Mouse (Mus musculus): ENCODE results near the gene Car5a. TPM values are rescaled to one million over a fixed set of nuclear protein-coding genes. Genes with fewer than 3 reads are reported as not detected.
A peak's percentile ranks its signal among the peaks of the same experiment; 100 is the strongest.

Car5a gene
- polyA plus RNA-seq, 1 experiment from 2014 or later = 0.12 TPM

GRCm38 (mm10) chr8:121924681-121925080 lies 20.0 kb downstream of the Car5a start:
- Histone ChIP-seq H3K4me3 (no peak overlapping the region), H3K4me1 (replicated peaks) (peaks cover 27% of the 10 kb centered on the region), H3K9me3 (no peaks in the 10 kb centered on the region), H3K36me3 (no peaks in the 10 kb centered on the region), H3K27me3 (ENCODE audit: insufficient read depth, poor library complexity, severe bottlenecking) (no peaks in the 10 kb centered on the region), H3K27ac (no peak overlapping the region)
- WGBS = 89% methylated on average over 5 of the region's 5 CpGs
- no peak for DNase-seq (ENCODE audit: low spot score)

DNA sequence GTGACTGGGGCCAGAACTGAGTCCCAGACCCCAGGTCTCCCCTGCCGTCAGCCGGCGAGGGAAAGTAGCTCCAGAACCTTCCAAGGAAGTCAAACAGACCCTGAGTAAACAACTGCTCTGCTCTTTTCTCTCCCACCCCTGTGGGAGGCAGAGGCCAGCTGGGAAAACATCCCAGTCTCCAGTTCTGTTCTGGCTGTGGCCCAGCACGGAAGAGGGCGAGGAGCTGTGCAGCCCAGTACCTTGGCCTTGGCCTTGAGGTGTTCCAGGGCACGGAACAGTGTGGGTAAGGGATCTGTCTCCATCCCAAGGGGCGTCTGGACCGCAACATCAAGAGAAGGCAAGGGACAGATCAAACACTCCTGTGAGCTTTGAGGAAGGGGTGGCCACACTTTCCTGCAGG lies 22.6 kb downstream of the Car5a start:
- H3K4me1 ChIP-seq (replicated peaks) = peaks cover 43% of the 10 kb centered on the region
- 70% methylated on average over 8 of the region's 8 CpGs for WGBS
- H3K9me3 ChIP-seq = no peaks in the 10 kb centered on the region
- peak overlapping the region; percentile 24 for H3K27ac ChIP-seq
- no peaks in the 10 kb centered on the region for H3K27me3 ChIP-seq (ENCODE audit: insufficient read depth, poor library complexity, severe bottlenecking)
- H3K36me3 ChIP-seq = no peaks in the 10 kb centered on the region
- DNase-seq (ENCODE audit: low spot score) = no peak
- H3K4me3 ChIP-seq = no peak overlapping the region

- H3K4me3 ChIP-seq = no peak overlapping the region
- 71% methylated on average over 8 of the region's 8 CpGs for whole genome bisulfite sequencing
- no peaks in the 10 kb centered on the region for H3K27me3 ChIP-seq (ENCODE audit: insufficient read depth, poor library complexity, severe bottlenecking)
- H3K36me3 ChIP-seq = no peaks in the 10 kb centered on the region
- DNase-seq (ENCODE audit: low spot score) = no peak
- H3K4me1 ChIP-seq (replicated peaks) = peaks cover 43% of the 10 kb centered on the region
- peak overlapping the region; percentile 24 for H3K27ac ChIP-seq
- H3K9me3 ChIP-seq = no peaks in the 10 kb centered on the region
These were observed 23.1 kb downstream of the Car5a start for GRCm38 (mm10) chr8:121921582-121921981.

DNA sequence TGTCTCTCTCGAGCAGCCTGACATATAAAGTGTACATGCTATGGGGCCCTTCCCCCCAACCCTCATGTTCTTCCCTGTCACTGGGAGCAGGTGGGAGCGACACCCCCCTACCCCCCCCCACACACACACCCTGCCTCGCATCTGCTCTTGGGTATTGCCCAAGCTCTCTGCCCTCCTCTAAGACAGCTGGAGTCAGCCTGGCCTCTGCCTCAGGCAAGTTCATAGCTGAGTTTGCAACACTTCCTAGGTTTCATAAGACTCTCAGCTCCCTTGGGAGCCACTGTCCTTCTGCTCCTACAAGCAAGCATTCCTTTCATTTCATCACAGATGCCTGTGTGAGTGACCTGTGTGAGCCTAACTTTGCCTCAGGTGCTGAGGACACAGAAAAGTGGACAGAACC lies 25.0 kb downstream of the Car5a start:
- Histone ChIP-seq H3K36me3 (no peaks in the 10 kb centered on the region), H3K4me1 (replicated peaks) (peaks cover 47% of the 10 kb centered on the region), H3K4me3 (no peak overlapping the region), H3K27me3 (ENCODE audit: insufficient read depth, poor library complexity, severe bottlenecking) (peaks cover 3% of the 10 kb centered on the region; the same call in 1 of the 2 replicates), H3K27ac (0 out of 2 replicates have a peak overlapping the region, but pooled peaks have one; percentile 23), H3K9me3 (no peaks in the 10 kb centered on the region)
- WGBS = 45% methylated on average over 3 of the region's 3 CpGs
- DNase-seq (ENCODE audit: low spot score) = peak; percentile 39

- Histone ChIP-seq H3K4me3 (no peak overlapping the region), H3K9me3 (no peaks in the 10 kb centered on the region), H3K4me1 (replicated peaks) (peaks cover 53% of the 10 kb centered on the region), H3K36me3 (no peaks in the 10 kb centered on the region), H3K27me3 (ENCODE audit: insufficient read depth, poor library complexity, severe bottlenecking) (peaks cover 3% of the 10 kb centered on the region; the same call in 1 of the 2 replicates), H3K27ac (peak overlapping the region; percentile 41; the same call in 1 of the 2 replicates)
- 79% methylated on average over 4 of the region's 4 CpGs for whole genome bisulfite sequencing
- no peak for DNase-seq (ENCODE audit: low spot score)
These were observed 25.5 kb downstream of the Car5a start for GRCm38 (mm10) chr8:121919158-121919557.

GRCm38 (mm10) chr8:121913378-121913777 lies 31.3 kb downstream of the Car5a start:
- H3K27ac ChIP-seq = no peak overlapping the region
- peaks cover 35% of the 10 kb centered on the region for H3K4me1 ChIP-seq (replicated peaks)
- H3K27me3 ChIP-seq (ENCODE audit: insufficient read depth, poor library complexity, severe bottlenecking) = peaks cover 22% of the 10 kb centered on the region
- 86% methylated on average over 8 of the region's 8 CpGs for WGBS
- H3K4me3 ChIP-seq = no peak overlapping the region
- H3K36me3 ChIP-seq = no peaks in the 10 kb centered on the region
- H3K9me3 ChIP-seq = no peaks in the 10 kb centered on the region
- DNase-seq (ENCODE audit: low spot score) = no peak

DNA sequence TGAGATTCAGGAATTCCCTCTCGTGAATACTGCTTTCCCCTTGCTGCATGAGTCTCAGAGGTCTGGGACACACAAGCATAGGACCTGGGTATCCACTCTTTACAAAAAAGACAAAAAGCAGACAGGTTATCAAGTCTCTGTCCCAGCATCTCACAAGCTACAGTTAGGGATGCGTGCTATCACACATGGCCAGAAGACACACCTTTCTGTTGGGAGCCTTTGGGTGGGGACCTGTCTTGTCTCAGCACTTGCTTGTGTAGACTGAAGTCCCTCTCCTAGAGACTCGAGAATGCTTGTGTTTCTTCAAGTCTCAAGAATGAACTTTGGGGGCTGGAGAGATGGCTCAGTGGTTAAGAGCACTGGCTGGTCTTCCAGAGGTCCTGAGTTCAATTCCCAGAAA lies 31.9 kb downstream of the Car5a start:
- no peak overlapping the region for H3K27ac ChIP-seq
- 78% methylated on average over 3 of the region's 3 CpGs for WGBS
- DNase-seq (ENCODE audit: low spot score) = no peak
- H3K27me3 ChIP-seq (ENCODE audit: insufficient read depth, poor library complexity, severe bottlenecking) = peaks cover 26% of the 10 kb centered on the region
- no peaks in the 10 kb centered on the region for H3K9me3 ChIP-seq
- no peaks in the 10 kb centered on the region for H3K36me3 ChIP-seq
- peaks cover 38% of the 10 kb centered on the region for H3K4me1 ChIP-seq (replicated peaks)
- H3K4me3 ChIP-seq = no peak overlapping the region

DNA sequence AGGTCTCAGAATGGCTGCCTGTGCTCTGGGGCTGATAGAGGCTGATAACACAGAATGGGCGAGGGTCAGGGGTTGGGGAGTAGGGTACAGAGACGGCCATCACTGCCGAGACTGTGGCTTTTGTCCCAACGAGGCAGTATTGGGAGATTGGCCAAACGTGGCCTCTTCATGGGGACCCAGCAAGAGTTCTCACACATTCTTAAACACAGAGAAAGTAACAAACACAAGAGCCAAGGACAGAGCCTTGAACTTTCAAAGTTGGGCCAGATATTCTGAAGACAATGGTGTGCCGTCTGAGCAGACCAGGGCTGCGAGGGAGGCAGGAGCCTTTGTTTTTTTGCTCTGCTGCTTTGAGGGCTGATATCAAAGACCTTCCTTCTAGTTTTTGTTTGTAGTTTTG lies 32.7 kb downstream of the Car5a start:
- peaks cover 26% of the 10 kb centered on the region for H3K27me3 ChIP-seq (ENCODE audit: insufficient read depth, poor library complexity, severe bottlenecking)
- H3K9me3 ChIP-seq = no peaks in the 10 kb centered on the region
- 71% methylated on average over 7 of the region's 7 CpGs for WGBS
- H3K4me3 ChIP-seq = no peak overlapping the region
- no peaks in the 10 kb centered on the region for H3K36me3 ChIP-seq
- no peak for DNase-seq (ENCODE audit: low spot score)
- H3K27ac ChIP-seq = peak overlapping the region; percentile 40; the same call in 1 of the 2 replicates
- peaks cover 40% of the 10 kb centered on the region for H3K4me1 ChIP-seq (replicated peaks)

GRCm38 (mm10) chr8:121911400-121911799 lies 33.3 kb downstream of the Car5a start:
- no peak for DNase-seq (ENCODE audit: low spot score)
- Histone ChIP-seq H3K27ac (0 out of 2 replicates have a peak overlapping the region, but pooled peaks have one; percentile 40), H3K27me3 (ENCODE audit: insufficient read depth, poor library complexity, severe bottlenecking) (peaks cover 26% of the 10 kb centered on the region), H3K4me1 (replicated peaks) (peaks cover 45% of the 10 kb centered on the region), H3K4me3 (no peak overlapping the region), H3K9me3 (no peaks in the 10 kb centered on the region), H3K36me3 (no peaks in the 10 kb centered on the region)
- WGBS = 91% methylated on average over 6 of the region's 6 CpGs

DNA sequence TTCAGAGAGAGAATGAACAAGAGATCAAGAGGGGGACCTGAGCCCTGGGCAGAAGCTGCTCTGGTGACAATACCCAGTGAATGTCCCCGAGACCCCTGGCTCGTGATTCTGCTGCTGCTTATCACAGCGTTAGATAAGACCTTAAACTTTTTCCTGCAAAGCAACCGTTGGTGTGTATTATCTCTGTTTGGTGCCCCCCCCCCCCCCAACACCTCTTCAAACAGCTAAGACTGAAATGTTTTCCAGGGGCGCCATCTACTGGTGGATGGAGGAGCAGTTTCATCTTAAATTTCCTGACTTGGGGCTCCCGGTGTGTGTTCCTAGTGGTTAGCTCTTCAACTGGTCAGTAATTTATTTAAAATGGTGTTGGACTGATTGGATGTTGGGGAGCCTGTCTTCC lies 35.0 kb downstream of the Car5a start:
- Histone ChIP-seq H3K9me3 (no peaks in the 10 kb centered on the region), H3K36me3 (no peaks in the 10 kb centered on the region), H3K27me3 (ENCODE audit: insufficient read depth, poor library complexity, severe bottlenecking) (peaks cover 29% of the 10 kb centered on the region), H3K4me1 (replicated peaks) (peaks cover 58% of the 10 kb centered on the region), H3K4me3 (no peak overlapping the region), H3K27ac (no peak overlapping the region)
- WGBS = 10% methylated on average over 6 of the region's 6 CpGs
- peak; percentile 66 for DNase-seq (ENCODE audit: low spot score)

- H3K27ac ChIP-seq = no peak overlapping the region
- H3K4me1 ChIP-seq (replicated peaks) = peaks cover 58% of the 10 kb centered on the region
- H3K27me3 ChIP-seq (ENCODE audit: insufficient read depth, poor library complexity, severe bottlenecking) = peaks cover 29% of the 10 kb centered on the region
- DNase-seq (ENCODE audit: low spot score) = no peak
- WGBS = 68% methylated on average over 8 of the region's 8 CpGs
- H3K36me3 ChIP-seq = no peaks in the 10 kb centered on the region
- H3K4me3 ChIP-seq = no peak overlapping the region
- H3K9me3 ChIP-seq = no peaks in the 10 kb centered on the region
These were observed 35.6 kb downstream of the Car5a start for GRCm38 (mm10) chr8:121909148-121909541.

GRCm38 (mm10) chr8:121908378-121909147 lies 36.1 kb downstream of the Car5a start:
- Histone ChIP-seq H3K4me1 (replicated peaks) (peaks cover 58% of the 10 kb centered on the region), H3K27me3 (ENCODE audit: insufficient read depth, poor library complexity, severe bottlenecking) (peaks cover 29% of the 10 kb centered on the region), H3K9me3 (no peaks in the 10 kb centered on the region), H3K4me3 (peak overlapping the region; percentile 75), H3K27ac (no peak overlapping the region), H3K36me3 (no peaks in the 10 kb centered on the region)
- no peak for DNase-seq (ENCODE audit: low spot score)
- 63% methylated on average over 8 of the region's 8 CpGs for WGBS

DNA sequence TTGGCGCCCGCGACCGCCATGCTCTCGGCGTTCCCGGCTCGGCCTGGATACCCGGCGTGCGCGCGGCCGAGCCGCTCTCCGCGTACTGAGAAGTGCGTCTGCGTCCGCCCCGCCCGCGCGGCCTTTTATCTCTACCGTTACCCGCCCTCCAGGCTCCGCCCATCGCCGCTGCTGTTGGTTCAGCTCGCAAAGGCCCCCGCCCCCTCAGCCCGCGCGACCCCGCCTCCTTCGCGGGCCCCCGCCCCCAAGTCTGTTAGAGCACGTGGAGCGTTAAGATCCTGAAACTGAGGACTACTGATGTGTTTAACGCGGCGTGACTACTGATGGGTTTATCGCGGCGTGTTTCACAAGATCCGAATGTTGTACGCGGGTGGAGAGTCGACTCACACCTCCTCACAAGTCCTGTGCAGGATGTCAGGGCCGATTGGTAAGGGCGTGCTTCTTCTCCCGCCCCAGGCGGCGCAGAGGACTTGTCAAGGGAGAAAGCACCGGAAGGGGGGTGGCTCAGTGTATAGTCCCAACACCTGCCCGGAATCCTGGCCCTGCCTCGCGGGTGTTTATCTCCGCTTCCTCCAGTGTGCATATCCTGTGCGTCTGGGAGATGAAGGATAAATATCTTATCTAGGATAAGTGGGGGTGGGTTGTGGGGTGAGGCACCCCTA lies 37.0 kb downstream of the Car5a start, which contains the start of gene Slc7a5:
Gene Slc7a5 (minus strand): TSS at position 108 of the 662 bp plus-strand sequence.
- H3K4me1 ChIP-seq (replicated peaks) = peaks cover 65% of the 10 kb centered on the region
- WGBS = under 1% methylated on average over 61 of the region's 61 CpGs
- peaks cover 29% of the 10 kb centered on the region for H3K27me3 ChIP-seq (ENCODE audit: insufficient read depth, poor library complexity, severe bottlenecking)
- no peaks in the 10 kb centered on the region for H3K9me3 ChIP-seq
- H3K4me3 ChIP-seq = peak within 1 kb of the TSS; percentile 75
- DNase-seq (ENCODE audit: low spot score) = peak; percentile 97
- H3K36me3 ChIP-seq = no peaks in the 10 kb centered on the region
- peak within 1 kb of the TSS; percentile 86 for H3K27ac ChIP-seq
